Mouse (Mus musculus) urinary bladder, postnatal 4 days (tissue): Measurements from ENCODE around the gene Lrfn3.

Experiments used
- DNase-seq, 2 experiments: peaks; one replicate each; pipeline ENCODE4 v3.0.0; 2021 to 2022; ENCODE audit warnings: low spot score in 2 of 2

Gene Lrfn3

GRCm38 (mm10) chr7:30346635-30347379 is 15.8 kb downstream of the Lrfn3 start:
- peak in 1 of 2 experiments; percentile 43 for DNase-seq

DNA sequence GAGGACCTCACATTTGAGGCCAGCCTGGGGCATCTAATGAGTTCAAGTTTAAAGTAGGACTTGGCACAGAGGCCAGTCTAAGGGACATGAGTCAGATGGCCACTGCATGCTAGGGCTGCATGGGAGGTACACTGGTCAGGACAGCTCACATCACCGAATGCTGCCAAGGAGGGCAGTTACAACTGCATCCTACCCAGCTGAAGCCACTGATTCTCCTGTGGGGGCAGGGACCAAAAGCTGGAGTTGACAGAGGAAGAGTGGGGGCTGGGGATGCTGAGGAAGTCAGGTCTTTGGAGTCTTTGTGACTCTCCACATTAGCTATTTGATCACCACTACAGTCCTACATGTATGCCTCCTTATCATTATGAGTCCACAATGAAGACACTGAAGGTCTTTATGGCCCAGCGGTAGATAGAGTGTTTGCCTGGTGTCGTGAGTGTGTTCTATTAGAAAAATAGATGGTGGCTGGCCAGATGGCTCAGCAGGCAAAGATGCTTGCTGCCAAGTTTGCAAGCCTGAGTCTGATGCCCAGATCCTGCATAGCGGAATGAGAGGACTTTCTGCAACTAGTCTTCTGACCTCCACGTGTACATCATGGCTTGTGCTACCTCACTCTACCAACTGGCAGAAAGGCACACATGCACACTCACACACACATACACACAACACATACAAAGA is 23.0 kb downstream of the Lrfn3 start:
- no peak for DNase-seq

GRCm38 (mm10) chr7:30336384-30336783 is 26.2 kb downstream of the Lrfn3 start:
- DNase-seq = peak; percentile 76 to 91

- no peak for DNase-seq
Observed at GRCm38 (mm10) chr7:30335688-30336087, 26.9 kb downstream of the Lrfn3 start.

DNA sequence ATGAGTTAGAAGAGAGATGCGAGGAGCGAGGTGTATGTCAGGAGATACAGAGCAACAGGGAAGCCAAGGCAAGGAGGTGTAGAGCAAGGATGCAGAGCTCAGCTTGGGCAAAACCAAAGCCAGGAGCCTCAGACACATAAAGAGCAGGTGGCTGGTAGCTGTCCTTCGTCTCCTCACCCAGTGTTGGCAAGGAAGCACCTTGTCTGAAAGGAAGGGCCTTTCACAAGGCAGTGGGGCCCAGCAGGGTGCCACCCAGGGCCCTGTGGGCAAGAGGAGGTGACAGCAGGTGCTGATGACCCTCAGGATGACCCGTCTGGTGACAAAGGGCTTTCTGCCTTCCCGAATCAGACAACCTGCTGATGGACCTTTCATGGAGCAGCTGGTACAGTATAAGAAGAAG is 28.0 kb downstream of the Lrfn3 start:
- DNase-seq = no peak

GRCm38 (mm10) chr7:30333436-30333835 is 29.1 kb downstream of the Lrfn3 start:
- peak in 1 of 2 experiments; percentile 49 for DNase-seq

DNA sequence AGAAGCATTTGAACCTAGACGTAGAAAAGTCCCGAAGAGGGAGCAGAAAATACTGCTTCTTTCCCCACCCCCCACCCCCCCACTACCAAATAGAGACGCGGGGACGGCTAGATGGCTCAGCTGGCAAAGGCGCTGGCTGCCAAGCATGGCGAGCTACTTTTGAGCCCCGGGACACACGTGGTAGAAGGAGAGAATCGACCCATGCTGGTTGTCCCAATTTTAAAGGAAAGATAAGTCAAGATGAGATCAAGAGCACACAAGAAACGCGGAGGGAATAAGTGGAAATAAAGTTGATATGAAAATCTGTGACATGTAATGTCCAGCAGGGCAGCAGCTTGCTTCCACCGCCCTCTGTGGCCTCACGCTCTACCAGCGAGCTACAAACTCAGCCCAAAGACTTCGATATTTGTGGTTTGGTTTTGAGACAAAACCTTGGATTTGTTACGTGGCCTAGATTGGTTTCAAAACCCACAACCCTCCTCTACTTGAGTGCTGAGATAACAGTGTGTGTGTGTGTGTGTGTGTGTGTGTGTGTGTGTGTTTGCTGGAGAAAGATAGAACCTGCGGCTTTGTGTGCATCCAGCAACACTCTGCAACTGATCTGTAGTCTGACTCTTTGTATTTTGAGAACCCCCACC is 29.8 kb downstream of the Lrfn3 start:
- no peak for DNase-seq

- peak; percentile 65 to 76 for DNase-seq
Observed at GRCm38 (mm10) chr7:30331887-30332286, 30.7 kb downstream of the Lrfn3 start.

- DNase-seq = no peak
Observed at GRCm38 (mm10) chr7:30328379-30328778, 34.2 kb downstream of the Lrfn3 start.

DNA sequence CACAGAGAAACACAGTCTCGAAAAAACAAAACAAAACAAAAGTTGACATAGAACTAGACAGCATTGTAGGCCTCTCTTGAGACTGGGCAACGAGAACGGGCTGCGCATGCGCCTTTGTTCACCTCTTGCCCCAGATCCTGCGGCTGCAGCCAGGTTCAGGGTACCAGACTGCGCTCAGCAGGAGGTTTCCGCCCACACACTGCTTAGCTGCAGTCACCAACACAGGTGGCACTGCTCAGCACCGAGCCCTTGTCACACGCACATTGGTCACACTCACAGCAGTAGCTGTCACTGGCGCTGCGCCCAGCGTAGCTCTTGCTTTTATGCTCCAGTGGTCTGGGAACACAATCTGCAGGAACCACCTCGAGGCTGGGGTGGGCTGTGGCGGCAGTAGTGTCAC is 35.4 kb downstream of the Lrfn3 start:
- DNase-seq = no peak

- no peak for DNase-seq
Observed at GRCm38 (mm10) chr7:30326427-30326826, 36.1 kb downstream of the Lrfn3 start.

DNA sequence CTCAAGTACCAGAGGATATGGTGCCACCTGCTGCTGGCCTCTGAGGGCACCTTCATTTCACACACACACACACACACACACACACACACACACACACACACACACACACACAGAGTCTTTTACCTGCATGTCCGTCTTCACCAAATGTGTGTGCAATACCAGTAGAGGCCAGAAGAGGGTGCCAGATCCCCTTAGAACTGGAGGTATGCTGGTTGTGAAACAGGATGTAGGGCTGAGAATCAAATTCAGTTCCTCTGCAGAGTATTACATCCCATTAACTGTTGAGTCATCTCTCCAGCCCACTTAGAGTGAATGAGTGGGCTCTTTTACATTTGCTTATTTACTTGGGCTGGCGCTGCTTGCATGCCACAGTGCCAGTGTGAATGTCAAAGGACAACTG is 37.2 kb downstream of the Lrfn3 start:
- no peak for DNase-seq

DNA sequence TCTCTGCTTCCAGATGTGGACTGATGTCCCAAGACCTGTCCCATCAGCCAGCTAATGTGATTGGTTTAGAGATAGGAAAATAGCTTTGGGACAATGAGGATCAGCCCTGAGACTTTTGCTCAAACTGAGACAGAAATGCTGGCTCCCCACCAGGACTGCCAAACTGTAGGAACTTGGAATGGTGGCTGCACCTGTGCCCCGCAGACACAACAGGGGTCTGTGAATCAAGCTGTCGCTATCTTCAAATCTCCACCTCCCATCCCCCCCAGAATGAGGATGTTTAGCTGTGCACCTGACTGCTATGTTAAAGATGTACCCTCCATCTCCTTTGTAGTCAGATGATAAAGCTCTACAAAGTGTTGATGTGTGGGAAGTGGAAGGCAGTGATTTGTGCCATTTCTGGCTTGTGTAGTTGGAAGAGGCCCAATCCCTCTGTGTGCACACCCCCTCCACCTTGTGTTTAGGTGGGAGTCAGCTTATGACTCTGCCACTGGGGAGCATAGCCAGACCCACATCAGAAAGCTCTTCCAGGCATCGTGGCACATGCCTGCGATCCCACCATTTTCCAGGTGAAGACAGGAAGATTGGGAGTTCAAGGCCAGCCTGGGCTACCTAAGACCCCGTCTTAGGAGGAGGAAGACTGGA is 38.1 kb downstream of the Lrfn3 start:
- DNase-seq = no peak

GRCm38 (mm10) chr7:30323795-30324194 is 38.8 kb downstream of the Lrfn3 start, which contains the start of gene Sdhaf1:
Gene Sdhaf1, minus strand, starts transcription at chr7:30323895.
- DNase-seq = no peak

DNA sequence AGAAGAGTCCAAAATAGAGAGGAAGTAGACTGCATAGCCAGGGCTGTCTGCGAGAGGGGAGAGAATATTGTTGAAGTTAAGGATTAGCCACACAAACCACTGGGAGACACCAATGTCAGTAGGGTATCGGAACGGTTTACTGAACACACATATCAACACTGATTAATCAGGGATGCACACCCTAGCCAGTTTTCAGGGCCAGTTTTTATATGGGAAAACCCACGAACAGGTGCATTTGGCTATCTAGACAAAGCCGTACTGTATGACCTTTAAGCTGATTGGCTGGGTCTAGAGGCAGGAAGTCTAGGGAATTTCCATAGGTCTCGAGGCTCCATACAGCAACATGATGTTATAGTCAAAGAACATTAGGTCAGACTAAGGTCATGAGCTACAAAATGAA is 39.7 kb downstream of the Lrfn3 start:
- no peak for DNase-seq

DNA sequence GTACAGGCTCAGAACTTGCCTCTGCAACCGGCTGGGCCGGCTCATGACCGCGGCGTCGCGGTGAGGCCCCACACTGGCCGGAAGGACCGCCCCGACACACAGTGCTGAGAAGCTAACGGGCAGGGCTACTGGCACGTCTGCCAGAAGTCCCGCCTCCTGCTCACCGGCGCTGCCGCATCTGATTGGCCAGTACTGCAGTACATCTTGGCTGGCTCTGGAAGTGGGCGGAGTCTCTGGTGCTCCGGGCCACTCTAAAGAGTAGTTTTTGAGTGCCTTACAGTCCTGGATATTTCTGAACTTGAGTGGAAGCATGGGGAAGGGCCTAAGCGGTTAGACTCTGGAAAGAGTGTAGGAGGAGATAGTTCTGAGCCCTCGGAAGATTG is 40.3 kb downstream of the Lrfn3 start:
- DNase-seq = peak; percentile 96 to 98

DNA sequence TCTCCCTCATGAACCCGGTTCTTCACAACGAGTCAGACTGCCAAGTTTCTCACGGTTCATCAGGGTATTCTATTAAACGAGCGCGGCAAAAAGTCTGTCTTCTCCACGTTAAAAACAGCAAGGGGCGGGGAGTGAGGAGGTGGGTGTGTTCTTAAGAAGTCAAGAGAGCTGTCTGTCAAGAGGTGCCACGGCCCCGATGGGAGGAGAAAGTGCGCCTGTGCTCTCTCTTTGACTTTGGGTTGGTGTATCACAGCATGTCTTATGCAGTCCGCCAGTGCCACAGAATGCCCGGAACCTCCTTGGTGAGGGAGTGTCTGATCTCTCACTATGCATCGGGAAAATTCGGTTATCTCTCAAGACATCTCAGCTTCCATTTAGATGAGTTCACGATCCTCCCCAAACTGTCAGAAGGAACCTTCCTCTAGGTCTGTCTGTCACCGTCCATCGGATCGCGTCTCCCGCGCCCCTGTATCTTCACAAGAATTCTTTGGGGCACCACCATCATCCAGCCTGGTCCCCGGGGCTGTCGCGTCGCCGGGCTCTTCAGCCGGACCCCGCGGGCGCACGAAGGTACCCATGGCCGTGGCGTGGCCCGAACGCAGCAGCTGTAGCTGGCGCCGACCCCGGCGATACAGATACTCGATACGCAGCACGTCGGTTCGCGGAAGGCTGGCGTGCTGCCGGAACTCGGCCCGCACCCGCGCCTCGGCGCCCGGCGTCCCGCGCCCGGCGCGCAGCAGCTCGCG is 40.9 kb downstream of the Lrfn3 start, which contains the start of gene E130208F15Rik:
E130208F15Rik (plus strand) TSS at position 202 of the 746 bp plus-strand sequence.
- peak; percentile 49 to 65 for DNase-seq

DNA sequence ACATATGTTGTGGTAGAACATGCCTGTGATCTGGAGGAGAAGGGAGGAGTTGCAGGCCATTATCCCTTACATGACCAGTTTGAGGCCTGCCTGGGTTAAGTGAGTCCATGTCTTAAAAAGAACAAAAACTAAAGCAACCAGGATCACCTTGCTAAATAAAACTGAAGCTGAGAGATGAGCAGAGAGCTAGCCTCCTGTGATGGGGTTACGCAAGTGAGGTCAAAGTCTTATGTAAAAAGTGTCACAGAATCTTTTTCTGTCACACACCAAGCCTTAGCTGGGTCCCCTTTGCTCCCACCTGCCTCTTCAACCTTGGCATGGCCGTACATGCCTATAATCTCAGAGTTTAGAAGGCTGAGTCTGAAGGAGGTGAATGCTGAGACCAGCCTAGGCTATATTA is 41.6 kb downstream of the Lrfn3 start:
- DNase-seq = no peak

- DNase-seq = no peak
Observed at GRCm38 (mm10) chr7:30318142-30318541, 44.4 kb downstream of the Lrfn3 start.

- DNase-seq = no peak
Observed at GRCm38 (mm10) chr7:30315559-30316529, 46.7 kb downstream of the Lrfn3 start.
